Mouse (Mus musculus): ENCODE data around the gene Eef1a1.

Gene Eef1a1

GRCm38 (mm10) chr9:78488890-78489420 is at the start of gene Eef1a1:
TSS of gene Eef1a1 (minus strand) at chr9:78489151.
- TF ChIP-seq GATA4 (IDR thresholded peaks at IDR 0.05; ENCODE audit: insufficient replicate concordance, low read length): no peak

DNA sequence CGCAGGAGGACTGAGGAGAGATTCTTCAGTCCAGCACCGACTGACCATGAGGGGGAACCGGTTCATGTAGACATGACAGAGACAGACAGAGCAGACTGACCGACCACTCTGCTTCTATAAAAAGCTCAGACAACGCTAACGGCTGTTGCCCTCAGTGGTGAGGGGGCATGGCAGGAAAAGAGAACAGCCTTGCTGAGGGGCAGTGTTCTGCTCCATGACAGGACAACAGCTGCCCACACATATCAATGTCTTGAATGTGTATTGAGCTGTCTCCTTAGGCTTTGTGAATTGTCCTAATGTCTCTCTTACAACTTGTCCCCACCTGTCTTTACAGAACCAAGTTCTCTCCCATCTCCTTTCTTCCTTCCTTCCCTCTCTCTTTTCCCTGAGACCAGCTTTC is 49.5 kb upstream of the Eef1a1 start:
- no peak for TF ChIP-seq GATA4 (IDR thresholded peaks at IDR 0.05; ENCODE audit: insufficient replicate concordance, low read length)

DNA sequence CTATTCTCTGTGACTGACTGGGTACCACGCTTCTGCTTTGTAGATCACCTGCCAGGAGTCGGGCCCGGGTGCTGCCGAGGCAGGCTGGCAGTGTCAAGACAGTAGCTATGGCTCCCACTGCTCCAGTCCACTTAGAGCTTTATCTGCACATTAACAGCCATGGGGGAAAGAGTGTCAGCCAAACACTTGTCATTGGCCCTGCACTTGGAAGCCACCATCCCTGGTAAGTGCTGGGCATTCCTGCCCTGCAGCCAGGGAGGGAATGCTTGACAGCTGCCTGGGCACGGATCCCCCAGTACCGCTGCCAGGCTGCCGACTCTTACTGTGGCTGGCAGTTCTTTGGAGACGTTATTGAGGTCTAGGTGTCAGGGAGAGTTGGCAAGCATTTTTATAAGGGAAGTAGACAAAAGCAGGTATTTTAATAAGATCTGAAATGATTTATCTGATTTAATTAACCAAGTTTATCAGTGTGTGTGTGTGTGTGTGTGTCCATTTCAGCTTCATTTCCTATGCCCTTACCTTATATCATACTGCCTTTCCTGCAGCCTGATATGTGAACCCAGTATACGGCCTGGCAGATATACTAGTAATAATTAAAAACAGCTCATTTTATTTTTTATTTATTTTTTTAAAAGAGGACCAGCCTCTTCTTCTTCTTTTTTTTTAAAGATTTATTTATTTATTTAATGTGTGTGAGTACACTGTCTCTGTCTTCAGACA is 48.4 kb upstream of the Eef1a1 start:
- TF ChIP-seq GATA4 (IDR thresholded peaks at IDR 0.05; ENCODE audit: insufficient replicate concordance, low read length): no peak

DNA sequence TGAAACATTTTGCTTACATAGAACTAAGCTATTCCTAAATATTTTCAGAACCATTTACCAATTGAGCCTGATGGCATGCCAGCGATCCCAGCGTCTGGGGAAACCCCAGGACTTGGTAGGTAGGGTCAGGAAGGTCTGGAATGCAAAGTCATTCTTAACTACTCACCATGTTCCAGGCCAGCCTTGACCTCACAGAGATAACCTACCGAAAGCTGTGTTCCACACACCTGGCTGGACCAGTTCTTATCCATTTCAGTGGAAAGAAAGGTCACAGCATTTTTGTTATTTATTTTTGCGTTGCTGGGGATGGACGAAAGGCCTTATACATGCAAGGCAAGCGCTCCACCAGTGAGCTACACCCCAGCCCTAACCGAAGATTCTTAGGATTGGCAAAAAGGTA is 45.7 kb upstream of the Eef1a1 start:
- TF ChIP-seq GATA4 (IDR thresholded peaks at IDR 0.05; ENCODE audit: insufficient replicate concordance, low read length): no peak

- TF ChIP-seq GATA4 (IDR thresholded peaks at IDR 0.05; ENCODE audit: insufficient replicate concordance, low read length): no peak
Measured at GRCm38 (mm10) chr9:78533296-78533935, 44.5 kb upstream of the Eef1a1 start.

GRCm38 (mm10) chr9:78532341-78532819 is 43.4 kb upstream of the Eef1a1 start:
- no peak; the same call in 1 of the 2 replicates for TF ChIP-seq GATA4 (IDR thresholded peaks at IDR 0.05; ENCODE audit: insufficient replicate concordance, low read length)

GRCm38 (mm10) chr9:78531816-78532215 is 42.9 kb upstream of the Eef1a1 start:
- no peak; the same call in 1 of the 2 replicates for TF ChIP-seq GATA4 (IDR thresholded peaks at IDR 0.05; ENCODE audit: insufficient replicate concordance, low read length)

- TF ChIP-seq GATA4 (IDR thresholded peaks at IDR 0.05; ENCODE audit: insufficient replicate concordance, low read length): no peak; the same call in 1 of the 2 replicates
Measured at GRCm38 (mm10) chr9:78527767-78528381, 38.9 kb upstream of the Eef1a1 start.

DNA sequence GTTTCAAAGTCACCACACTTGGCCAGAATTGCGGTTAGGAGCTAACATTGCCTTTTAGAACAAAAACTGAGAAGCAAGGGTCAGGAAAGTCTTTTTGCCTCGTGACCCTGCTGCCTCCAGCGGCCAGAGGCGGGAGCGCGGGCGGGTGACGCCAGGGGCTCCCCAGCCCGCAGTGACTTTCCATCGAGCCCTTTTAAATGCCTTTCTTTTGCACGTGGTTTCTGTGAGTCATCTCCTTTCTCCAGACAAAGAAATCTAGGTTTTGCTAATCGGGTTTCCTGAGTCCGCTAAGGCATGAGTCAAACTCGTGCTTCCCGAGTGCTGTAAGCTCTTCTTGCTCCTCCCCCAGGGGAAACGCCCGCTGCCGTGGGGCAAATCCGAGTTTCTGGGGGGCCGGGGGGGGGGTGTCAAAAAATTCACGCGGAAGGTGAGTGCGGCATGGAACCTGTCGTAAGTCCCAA is 38.4 kb upstream of the Eef1a1 start:
- peak; percentile 23; the same call in 1 of the 2 replicates for TF ChIP-seq GATA4 (IDR thresholded peaks at IDR 0.05; ENCODE audit: insufficient replicate concordance, low read length)

DNA sequence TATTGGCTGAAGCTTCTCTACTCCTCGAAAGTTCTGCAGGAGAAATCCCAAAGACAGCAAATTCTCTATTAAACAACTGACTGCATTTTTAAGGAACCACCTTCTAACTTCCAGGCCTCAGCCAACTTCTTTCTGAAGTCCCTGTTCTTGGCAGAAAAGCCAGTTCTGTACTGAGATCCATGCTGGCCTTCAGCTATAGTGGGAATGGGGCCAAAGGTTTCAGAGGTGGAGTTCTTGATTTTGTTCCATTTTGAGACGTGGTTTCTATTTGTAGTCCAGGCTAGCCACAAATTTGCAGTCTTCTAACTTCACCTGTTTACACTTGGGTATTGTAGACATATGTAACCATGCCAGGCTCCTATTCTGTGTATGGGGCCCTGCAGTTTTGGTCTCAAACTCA is 37.3 kb upstream of the Eef1a1 start:
- TF ChIP-seq GATA4 (IDR thresholded peaks at IDR 0.05; ENCODE audit: insufficient replicate concordance, low read length): no peak

DNA sequence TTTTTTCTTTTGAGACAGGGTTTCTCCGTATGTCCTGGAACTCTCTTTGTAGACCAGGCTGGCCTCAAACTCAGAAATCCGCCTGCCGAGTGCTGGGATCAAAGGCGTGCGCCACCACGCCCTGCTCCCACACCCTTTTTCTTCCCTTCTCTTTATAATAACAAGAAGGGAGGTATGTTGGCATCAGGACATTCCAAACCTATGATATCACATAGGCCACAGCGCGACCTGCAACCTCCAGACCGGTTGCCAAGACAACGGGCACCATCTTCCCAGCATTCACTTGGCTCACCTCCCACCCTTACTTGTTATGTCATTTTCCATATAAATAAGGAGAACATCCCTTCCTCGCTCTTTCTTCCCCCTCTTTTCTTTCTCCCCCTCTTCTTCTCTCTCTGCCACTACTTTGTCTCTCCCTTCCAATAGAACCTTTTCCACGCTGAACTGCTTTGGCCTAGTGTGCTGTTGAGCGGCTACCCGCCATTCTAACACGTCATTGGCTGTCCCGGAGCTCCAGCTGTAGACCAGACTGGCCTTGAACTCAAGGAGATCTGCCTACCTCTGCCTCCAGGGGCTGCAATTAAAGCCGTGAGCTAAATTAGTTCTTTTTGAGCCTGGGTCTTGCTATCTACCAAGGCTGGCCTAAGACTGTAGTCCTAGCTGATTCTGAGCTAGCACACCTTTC is 36.6 kb upstream of the Eef1a1 start:
- TF ChIP-seq GATA4 (IDR thresholded peaks at IDR 0.05; ENCODE audit: insufficient replicate concordance, low read length): no peak

DNA sequence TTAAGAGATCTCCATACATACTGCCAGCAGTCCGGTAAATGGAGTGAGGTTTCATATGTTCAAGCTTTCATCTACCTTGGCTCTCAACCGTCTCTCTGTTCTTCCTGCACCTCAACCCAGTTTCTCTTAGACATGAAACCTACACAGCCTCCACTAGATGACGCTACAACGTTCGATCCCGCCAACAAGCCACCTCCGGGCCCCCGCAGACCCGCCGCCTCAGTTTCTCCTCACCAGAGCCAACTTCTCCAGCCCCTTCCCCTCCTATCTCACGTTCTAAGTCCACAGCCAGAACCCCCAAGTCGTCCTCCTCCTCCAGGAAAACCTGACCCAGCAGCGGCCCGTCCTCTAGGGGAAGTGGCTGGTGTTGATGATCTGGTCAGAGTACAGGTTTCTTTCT is 32.7 kb upstream of the Eef1a1 start:
- no peak for TF ChIP-seq GATA4 (IDR thresholded peaks at IDR 0.05; ENCODE audit: insufficient replicate concordance, low read length)

- no peak; the same call in 1 of the 2 replicates for TF ChIP-seq GATA4 (IDR thresholded peaks at IDR 0.05; ENCODE audit: insufficient replicate concordance, low read length)
Measured at GRCm38 (mm10) chr9:78520780-78521601, 32.0 kb upstream of the Eef1a1 start.

DNA sequence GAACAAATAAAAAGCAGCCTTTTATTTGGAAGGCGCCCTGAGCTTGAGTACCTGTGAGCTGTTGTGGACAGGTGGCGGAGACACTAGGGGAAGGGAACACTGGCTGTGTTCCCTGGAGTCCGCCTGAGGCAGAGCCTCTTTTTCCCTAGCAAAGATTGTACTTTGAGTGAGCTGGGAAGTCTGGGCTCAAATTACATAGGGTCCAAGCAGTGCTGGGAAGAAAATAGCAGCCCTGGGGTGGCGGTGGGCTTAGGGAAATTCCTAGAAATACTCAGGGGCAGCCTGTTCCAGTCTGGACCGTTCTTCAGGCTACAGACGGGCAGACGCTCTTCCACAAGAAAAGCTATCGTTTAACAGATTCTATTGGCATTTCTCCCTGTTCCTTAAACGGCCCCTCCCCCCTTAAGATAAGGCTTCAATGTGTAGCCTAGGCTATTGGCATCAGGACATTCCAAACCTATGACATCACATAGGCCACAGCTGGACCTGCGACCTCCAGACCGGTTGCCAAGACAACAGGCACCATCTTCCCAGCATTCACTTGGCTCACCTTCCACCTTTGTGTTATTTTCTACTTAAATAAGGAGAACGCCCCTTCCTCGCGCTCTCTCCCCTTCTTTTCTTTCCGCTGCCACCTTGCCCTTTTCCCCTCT is 31.3 kb upstream of the Eef1a1 start:
- peak; percentile 81; the same call in 1 of the 2 replicates for TF ChIP-seq GATA4 (IDR thresholded peaks at IDR 0.05; ENCODE audit: insufficient replicate concordance, low read length)
